Mouse (Mus musculus): ENCODE results near the gene Sik3. TPM values are rescaled to one million over a fixed set of nuclear protein-coding genes. Genes with fewer than 3 reads are reported as not detected.

The Sik3 gene
- total RNA-seq, 2 experiments from 2014 or later: 56.3 to 63.1 TPM

DNA sequence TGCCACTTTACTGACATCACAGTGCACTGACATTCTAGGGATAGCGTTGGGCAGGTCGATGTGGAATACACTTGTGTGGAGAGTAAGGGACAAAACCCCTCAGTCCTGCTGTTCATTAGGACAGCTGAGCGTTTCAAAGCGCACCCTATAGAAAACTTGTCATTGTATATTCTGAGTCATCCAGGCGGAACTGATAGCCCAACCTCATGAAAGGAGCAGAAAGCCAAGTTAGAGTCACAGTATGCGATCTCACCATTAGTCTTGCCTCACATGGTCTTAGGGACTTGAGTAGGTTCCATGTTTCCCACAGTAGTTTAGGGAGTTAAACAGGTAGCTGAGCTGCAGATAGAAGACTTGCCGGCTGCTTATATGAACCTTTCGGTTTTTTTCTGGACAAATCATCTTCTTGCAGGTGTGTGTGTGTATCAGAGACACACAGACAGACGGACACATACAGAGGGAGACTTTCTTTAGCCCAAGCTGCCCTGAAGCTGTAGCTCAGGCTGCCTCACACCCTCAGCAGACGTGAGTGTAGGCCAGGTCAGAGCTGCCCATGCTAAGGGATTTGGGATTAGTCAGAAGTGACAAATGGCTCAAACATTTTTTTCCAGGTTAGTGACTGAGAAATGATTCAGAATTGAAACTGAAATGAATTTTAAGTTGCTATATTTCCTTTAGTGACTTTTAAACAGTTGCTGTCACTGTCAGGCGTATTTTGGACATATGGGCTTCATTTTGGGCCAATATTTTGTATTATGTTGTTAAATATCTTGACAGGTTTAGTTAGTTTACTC lies 34.3 kb downstream of the Sik3 start:
- DNase-seq: no peak
- intact Hi-C loops (cut with DNase I): no loop called here

DNA sequence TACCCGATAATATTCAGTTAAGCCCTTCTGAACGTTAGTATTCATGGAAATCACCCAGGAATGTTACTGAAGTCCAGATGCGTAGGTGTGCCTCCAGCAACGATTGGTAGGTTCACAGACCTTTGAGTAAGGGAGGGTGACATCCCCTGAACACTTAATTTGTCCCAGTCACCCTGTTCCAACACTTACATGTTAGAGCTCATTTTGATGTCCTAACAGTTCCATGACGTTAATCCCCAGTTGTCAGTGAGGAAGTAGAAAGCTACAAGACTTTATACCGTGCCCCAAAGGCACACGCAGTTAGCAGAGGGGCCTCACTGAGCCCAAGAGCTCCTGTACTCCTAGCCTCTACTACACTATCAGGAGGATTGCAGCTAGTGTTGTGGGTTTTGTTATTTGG lies 36.9 kb downstream of the Sik3 start:
- intact Hi-C loops (cut with DNase I): no loop called here
- DNase-seq: no peak

DNA sequence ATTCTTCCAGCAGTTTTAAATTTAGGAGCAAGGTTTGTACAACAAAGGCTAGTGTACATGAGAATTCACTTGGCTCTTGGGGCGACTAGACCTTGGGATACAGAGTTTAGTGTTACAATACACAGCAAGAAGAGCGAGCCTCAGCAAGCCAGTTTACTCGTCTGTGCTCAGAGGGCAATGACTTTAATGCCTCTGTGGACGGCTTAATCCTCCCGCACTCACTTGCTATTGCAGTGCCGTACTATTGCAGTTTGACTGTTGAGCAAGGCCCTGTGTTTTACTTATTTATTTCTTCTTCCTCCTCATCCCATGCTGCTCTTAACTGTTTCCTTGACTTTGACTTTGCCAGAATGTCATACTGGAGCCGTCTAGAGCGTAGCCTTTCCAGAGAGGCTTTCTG lies 37.6 kb downstream of the Sik3 start:
- DNase-seq: no peak
- intact Hi-C loops (cut with DNase I): no loop called here

- DNase-seq: no peak
- intact Hi-C loops (cut with DNase I): no loop called here
These were observed 40.5 kb downstream of the Sik3 start for GRCm38 (mm10) chr9:46053014-46053666.

DNA sequence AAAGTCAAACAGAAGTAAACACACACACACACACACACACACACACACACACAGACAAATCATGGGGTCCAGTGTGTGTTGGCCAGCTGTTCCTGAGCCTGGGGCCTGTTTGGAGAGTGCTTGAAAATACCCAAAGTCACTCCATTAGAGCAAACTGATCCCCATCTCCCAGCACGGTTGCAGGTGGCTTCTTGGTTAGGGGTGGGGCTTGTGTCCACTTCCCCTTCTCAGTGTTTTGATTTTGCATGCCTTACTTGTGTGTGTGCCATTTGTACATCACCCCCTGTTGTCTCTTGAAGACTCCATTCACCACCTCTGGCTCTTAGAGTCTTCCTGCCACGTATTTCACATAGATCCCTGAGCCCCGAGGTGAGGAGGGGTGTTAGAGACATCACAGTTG lies 45.4 kb downstream of the Sik3 start:
- intact Hi-C loops (cut with DNase I): no loop called here
- DNase-seq: no peak

DNA sequence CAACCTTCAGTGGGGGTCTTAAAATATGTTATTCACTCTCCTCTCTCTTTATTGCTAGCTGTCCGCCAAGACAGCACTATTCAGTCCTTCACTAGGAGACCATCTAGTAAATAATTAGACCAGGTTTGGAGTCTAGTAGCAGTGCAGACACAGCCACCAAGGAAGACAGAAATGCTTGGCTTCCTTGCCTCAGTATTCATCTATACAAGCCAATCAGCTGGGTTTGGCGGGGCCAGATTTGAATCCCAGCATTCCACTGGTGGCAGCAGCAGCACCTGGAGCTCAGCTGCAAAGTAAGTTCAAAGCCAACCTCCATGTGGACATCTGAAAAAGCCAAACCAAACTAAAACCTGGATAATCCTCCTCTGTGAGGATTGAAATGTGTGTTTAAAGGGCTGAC lies 47.6 kb downstream of the Sik3 start:
- intact Hi-C loops (cut with DNase I): no loop called here
- DNase-seq: no peak

DNA sequence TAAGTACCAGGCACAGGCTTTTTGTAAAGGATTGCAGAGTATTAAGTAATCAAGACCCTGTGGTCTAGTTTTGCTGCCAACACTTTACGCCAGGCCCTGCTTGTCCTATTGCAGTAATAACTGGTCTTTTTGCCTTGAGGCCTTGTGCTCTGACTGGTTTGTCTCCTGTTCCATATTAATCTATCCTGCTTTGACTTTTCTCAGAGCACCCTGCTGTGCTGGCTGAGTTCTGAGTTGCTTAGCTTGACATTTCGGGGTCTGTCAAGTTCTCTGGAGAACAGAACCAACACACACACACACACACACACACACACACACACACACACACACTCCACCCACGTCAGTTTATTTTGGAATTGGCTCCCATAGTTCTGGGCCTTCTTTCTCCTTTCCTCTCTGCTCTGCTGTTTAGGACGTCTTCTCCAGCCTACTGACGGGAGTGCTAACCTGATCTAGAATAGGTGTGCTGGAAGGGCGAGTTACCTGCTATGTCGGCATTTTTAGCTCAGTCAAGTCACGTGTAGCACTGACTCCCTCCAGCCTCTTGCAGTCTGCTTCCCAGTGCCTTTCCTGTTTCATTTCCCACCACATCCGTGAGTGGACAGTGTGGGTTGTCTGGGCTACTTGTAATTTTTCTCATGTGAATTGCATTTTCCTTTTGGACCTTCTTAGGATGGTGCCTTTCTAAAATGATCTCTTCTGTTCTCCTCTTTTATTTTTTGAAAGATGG lies 49.2 kb downstream of the Sik3 start:
- DNase-seq: peak; percentile 34
- intact Hi-C loops (cut with DNase I): no loop called here

GRCm38 (mm10) chr9:46064331-46064730 lies 51.7 kb downstream of the Sik3 start:
- no peak for DNase-seq
- intact Hi-C loops (cut with DNase I): no loop called here

DNA sequence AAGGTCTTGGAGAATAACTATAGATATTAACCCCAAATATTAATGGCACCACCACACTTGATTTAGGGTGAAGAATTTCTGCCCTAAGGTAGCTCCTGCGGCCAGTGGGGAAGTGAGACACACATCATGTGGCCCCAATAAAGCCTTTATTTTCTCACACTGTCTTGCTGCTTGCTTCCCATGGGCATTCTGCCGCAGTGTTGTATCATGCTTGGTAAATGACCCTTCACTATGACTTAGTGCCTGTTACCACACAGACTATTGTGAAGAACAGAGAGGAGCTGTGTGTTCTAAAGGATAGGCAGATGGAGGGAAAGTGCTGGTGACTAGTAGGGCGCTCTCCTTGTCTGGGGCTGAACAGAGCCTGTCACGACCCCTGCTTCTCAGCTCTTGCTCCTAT lies 54.1 kb downstream of the Sik3 start:
- intact Hi-C loops (cut with DNase I): no loop called here

GRCm38 (mm10) chr9:46067691-46068090 lies 55.1 kb downstream of the Sik3 start:
- DNase-seq: no peak
- intact Hi-C loops (cut with DNase I): no loop called here

More for the DNA sequence above, 54.1 kb downstream of the Sik3 start:
- DNase-seq: no peak

- DNase-seq: no peak
- intact Hi-C loops (cut with DNase I): no loop called here
These were observed 56.4 kb downstream of the Sik3 start for GRCm38 (mm10) chr9:46069013-46069412.

DNA sequence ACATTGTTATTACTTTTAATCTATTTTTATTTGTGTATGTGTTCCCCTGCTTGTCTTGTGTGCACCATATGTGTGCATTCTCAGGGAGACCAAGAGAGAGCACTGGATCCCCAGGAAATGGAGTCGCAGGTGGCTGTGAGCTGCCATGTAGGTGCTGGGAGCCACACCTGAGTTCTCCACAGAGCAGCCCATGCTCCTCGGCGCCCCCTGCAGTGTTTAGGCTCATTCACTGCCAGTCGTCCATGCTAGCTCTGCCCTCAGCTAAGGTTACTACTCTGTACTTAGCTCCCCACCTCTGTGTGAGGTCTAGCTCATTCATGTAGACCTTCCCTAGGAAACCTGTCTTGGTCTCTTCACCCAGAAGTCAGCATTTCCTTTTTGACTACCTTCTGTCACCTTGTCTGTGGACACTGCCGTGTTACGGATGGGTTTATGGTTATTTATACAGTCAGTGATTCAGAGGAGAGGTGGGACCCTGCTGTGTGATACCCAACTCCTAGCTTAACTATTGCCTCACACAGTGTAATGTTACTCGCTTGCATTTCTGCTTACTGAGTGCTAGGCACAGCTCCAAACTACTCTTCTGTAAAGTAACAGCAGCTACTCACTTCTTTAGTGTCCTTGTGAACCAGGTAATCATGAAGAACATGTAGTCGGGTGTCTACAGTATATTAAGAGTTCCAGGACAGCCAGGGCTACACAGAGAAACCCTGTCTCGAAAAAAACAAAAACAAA lies 59.6 kb downstream of the Sik3 start:
- DNase-seq: no peak
- intact Hi-C loops (cut with DNase I): no loop called here

GRCm38 (mm10) chr9:46073443-46073842 lies 60.8 kb downstream of the Sik3 start:
- intact Hi-C loops (cut with DNase I): no loop called here
- DNase-seq: no peak

DNA sequence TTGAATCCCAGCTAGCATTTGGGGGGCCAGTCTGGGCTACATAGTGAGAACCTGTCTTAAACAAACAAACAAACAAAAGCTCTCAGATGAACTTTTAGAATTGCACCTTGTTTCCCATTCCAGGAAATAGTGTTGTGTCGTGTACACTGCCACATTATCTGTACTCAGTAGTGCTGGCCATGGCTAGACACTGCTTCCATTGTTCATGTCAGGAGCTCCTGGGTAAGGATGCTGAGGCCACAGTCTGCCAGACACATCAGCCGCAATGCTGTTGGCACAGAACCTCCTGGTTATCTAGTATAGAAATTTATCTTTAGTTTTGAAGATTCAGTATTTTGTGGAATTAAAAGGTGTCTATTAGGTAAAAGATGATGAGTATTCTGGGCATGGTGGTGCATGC lies 63.0 kb downstream of the Sik3 start:
- intact Hi-C loops (cut with DNase I): no loop called here

GRCm38 (mm10) chr9:46082381-46082821 lies 69.8 kb downstream of the Sik3 start:
- intact Hi-C loops (cut with DNase I): no loop called here
- DNase-seq: no peak

More for the DNA sequence above, 63.0 kb downstream of the Sik3 start:
- no peak for DNase-seq

GRCm38 (mm10) chr9:46083490-46083893 lies 70.9 kb downstream of the Sik3 start:
- intact Hi-C loops (cut with DNase I): no loop called here
- DNase-seq: no peak

- intact Hi-C loops (cut with DNase I): no loop called here
- no peak for DNase-seq
These were observed 73.3 kb downstream of the Sik3 start for GRCm38 (mm10) chr9:46085898-46086297.

GRCm38 (mm10) chr9:46086826-46087225 lies 74.2 kb downstream of the Sik3 start:
- intact Hi-C loops (cut with DNase I): no loop called here
- no peak for DNase-seq

- no peak for DNase-seq
- intact Hi-C loops (cut with DNase I): no loop called here
These were observed 74.8 kb downstream of the Sik3 start for GRCm38 (mm10) chr9:46087461-46087860.

GRCm38 (mm10) chr9:46088722-46089121 lies 76.1 kb downstream of the Sik3 start:
- intact Hi-C loops (cut with DNase I): no loop called here
- no peak for DNase-seq

DNA sequence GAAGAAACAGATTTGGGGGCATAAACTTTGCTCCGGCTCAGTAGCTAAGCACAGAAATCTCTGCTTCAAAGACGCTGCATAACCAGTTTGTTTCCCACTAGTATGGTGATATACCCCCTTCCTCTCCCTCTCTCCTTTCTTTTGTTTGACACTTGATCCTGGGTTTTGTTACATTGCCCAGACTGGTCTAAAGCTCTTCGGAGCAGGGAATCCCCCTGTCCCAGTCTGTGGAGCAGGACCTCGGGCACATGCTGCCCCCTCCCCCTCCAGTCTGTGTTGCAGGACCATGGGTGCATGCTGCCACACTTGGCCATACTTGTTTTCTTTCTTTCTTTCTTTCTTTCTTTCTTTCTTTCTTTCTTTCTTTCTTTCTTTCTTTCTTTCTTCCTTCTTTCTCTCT lies 77.4 kb downstream of the Sik3 start:
- no peak for DNase-seq
- intact Hi-C loops (cut with DNase I): no loop called here

Measured in heart, postnatal 14 days (tissue).